Mouse (Mus musculus): ENCODE results near the gene Podxl2.

Gene Podxl2

DNA sequence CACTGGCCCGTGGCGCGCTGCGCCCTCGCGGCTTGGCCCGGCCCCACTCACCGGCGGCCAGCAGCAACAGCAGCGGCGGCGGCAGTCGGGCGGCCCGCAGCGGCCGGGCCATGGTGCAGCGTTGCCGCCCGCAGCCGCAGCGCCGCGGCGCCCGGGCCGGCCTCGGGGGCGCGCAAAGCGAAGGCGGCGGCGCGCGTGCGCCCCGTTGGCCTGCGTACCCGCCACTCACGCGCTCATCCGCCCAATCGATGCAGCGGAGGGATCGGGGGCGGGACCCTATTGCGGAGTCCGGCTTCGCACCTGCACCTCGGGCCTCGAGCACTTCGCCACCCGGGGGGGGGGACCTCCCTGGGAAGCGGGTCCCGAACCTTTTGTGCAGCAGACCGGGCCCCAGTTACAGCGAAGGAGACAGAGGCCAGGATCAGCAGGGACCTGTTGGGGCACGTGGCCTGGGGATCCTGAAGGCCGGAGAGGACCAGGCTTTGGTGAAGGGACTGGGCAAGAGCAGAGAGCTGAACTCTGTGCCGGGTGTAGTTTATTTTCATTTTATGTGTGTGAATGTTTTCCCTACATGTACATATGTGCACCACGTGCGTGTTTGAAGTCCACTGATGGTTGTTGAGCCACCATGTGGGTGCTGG is at the start of gene Podxl2:
Podxl2 (minus strand) TSS at position 177 of the 641 bp plus-strand sequence.
- no peak for DNase-seq (ENCODE audit: low spot score)

DNA sequence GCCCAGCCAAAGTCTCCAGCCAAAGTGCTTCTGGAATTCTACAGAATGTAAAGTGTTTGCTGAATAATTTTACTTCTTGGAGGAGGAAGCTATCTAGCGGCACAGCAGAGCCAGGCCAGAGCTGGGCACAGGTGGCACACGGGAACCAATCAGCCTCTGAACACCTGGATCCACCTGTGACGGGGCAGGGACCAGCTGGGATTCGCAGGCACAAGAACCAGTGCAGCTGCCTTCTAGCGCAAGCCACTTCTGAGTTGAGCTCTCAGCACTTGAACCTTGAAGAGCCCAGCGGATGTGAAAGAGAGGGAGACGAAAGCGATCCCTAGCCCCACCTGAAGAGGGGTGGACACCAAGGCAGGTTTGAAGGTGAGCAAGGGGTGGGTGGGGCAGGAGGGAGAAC is 44.0 kb upstream of the Podxl2 start:
- DNase-seq (ENCODE audit: low spot score) = no peak

DNA sequence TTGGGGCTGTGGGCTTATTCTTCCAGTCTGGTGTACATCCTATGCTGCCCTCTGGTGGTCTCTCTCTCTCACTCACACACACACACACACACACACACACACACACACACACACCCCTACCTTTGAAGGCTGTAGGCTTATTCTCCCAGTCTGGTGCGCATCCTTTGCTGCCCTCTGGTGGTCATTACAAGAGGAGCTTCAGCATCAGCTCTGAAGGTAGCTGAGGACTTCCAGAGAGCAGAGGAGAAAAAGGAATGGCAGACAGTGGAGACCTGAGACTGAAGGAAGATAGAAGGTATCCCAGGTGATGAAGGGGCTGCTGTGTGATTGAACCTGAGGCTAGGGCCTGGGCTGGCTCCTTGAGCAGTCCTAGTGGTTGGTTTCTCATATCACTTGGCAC is 41.3 kb upstream of the Podxl2 start:
- DNase-seq (ENCODE audit: low spot score) = peak; percentile 84

DNA sequence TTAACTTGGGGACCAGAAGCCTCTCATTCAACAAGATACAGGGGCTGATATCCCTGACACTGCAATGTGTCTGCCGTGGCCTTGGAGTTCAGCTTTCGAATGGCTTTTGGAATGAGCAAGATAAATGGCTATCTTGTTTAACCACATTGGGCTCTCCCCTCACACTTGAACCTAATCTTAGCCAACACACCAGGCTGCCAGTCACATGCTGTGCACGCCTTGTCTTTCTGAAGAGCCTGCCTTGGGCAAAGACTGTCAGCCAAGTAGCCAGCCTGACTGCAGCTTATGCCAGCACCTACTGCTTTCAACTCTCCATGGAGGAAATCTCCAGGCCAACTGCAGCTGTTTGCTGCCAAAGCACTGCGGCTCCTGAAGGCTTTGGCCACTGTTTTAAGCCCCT is 40.7 kb upstream of the Podxl2 start:
- DNase-seq (ENCODE audit: low spot score) = peak; percentile 97

DNA sequence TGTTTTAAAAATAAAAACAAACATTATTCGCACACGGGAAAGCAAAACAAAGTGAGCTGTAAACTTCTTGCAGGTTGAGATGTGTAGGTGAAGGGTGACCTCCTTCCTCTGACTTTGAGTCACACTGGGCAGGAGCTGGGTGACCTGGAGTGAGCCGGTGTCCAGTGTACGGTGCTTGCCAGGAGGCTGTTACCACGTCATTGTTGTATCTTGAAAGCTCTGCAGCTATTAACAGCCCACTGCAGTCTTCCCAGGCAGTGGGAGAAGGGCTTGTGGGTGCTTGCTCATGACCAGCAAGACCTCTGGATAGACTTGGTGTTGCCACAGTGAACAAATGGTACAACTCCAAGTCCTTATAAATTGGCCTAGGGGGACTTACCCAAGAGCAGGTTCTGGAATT is 40.0 kb upstream of the Podxl2 start:
- DNase-seq (ENCODE audit: low spot score) = no peak

DNA sequence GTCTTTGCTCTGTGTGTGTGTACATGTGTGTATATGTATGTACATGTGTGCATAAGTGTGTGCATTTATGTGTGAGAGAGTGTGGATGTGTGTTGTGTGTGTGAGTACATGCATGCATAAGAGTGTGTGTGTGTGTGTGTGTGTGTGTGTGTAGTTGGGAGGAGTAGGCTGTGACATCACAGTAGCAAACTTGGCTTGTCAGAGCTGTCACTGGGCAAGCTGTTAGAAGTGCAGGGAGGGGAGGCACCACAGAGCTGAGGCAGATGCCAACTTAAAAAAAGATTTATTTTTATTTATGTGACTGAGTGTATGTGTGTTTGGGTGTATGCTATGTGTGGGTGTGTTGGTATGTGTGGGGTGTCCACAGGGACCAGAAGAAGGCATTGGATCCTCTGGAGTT is 38.6 kb upstream of the Podxl2 start:
- no peak for DNase-seq (ENCODE audit: low spot score)

DNA sequence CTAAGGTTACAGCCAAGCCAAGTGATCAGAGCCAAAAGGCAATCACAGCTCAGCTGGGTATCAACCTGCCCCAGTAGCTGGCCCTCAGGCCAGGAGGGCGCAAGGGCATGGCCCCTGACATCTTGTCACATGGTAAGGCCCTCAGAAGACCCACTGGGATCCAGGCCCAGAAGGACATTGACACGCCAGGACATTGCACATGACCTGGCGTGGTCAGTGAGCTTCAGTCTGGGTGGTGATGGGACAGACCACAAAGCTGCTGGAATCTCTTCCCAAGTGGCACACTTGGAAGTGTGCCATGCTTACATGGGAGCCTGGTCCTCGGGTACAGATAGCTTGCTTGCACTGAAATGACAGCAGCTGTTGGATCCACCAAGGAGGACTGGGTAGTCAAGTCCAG is 38.2 kb upstream of the Podxl2 start:
- no peak for DNase-seq (ENCODE audit: low spot score)

DNA sequence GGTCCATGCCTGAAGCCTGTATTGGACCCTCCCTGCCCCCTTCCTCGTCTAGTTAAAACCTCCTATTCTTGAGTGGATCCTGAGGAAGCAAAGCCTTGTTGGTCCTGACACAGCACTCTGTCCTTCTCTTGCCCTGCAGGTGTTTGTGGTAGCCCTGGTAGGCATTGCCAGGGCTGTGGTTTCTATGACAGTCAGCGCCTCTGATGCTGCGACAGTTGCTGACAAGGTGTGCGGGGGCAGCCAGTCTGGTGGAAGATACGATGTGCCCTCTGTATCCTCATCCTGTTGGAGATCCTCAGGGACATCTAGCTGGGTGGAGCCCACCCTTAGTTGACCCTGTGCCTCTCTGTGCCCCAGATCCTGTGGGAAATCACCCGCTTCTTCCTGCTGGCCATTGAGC is 34.3 kb upstream of the Podxl2 start:
- no peak for DNase-seq (ENCODE audit: low spot score)

DNA sequence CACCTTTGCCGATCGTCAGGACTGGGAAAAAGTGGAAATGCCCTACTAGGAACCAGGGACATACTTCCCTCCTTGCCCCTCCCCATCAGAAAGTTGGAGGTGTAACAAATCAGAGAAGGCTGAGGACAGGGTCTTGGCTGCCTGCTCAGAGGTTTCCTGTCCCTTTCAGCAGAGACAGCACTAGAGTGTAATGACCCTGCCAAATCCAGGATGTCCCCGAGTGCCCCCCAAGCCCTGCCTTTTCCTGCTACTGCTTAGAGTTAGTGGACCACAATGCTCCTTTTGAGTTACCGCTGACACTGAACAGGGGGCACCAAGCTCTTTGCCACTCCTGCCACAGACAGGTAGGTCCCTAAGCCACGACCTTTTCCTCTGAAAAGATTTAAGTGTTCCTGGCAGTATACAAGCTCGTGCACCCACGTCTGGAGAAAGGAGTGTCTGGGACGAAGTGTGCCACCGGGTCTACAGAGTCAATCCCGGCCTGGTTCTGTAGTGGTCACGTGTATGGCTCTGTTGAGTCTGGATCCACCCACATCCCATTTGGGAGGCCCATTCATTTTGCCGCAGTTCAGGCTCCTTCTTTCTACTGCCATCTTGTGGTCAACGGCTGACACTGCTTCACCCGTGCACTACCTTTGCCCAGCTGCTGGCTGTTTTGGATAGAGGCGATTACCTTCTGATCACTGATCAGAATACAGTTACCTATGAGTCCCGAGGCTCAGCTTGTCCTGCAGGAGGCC is 31.7 kb upstream of the Podxl2 start:
- peak; percentile 83 for DNase-seq (ENCODE audit: low spot score)

DNA sequence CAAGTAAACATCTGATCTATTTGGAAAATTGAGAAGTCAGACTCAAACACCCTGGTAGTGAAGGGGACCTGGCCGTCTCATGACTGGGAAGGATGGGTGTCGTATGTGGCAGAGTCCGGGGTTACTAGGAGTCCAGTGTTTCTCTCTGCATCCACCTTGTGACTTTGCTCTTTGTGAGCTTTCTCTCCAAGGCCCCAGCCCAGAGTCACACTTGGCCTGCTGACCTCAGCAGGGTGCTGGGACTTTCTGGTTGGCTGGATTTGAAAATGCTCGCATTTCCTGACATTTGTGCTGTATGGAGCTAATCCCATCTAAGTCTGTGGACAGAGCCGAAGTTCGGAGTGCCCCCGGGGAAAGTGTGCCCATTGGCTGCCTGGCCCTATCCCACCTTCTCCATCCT is 30.2 kb upstream of the Podxl2 start:
- DNase-seq (ENCODE audit: low spot score) = no peak

DNA sequence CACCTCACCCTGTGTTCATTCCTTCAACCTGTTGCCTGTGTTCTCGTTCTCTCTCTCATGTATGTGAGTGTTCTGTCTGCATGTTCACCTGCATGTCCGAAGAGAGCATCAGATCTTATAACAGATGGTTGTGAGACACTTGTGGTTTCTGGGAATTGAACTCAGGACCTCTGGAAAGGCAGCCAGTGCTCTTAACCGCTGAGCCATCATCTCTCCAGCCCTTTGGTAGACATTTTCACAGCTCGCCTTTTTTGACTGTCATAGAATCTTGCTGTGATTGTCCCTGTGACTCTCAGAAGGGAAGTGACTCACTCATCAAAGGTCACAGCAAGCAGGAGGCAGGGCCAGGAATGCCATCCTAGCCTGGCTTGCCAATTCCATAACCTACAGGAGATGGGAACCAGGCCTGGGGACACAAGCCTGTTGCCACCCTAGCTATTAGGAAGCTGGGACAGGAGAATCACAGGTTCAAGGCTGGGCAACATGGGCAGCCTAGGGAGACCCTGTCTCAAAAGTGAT is 29.7 kb upstream of the Podxl2 start:
- DNase-seq (ENCODE audit: low spot score) = no peak

DNA sequence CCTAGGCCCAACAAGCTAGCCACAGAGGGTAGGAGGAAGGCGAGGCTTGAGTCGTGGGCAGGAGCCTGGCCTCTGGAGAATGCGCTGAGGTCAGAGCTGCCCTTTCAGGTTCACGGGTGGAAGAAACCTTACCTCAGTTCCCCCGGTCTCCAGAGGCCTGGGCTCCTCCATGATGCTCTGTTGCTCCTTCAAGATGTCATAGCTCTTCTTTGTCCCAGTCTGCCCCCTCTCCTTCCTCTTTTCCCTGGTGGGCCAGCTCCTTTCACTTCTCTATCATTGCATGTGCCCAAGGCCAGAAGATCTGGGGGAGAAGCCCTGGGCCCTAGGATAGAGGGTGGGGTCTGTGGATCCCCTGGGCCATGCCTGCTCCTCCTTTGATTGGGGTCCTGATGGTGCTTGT is 28.9 kb upstream of the Podxl2 start:
- no peak for DNase-seq (ENCODE audit: low spot score)

DNA sequence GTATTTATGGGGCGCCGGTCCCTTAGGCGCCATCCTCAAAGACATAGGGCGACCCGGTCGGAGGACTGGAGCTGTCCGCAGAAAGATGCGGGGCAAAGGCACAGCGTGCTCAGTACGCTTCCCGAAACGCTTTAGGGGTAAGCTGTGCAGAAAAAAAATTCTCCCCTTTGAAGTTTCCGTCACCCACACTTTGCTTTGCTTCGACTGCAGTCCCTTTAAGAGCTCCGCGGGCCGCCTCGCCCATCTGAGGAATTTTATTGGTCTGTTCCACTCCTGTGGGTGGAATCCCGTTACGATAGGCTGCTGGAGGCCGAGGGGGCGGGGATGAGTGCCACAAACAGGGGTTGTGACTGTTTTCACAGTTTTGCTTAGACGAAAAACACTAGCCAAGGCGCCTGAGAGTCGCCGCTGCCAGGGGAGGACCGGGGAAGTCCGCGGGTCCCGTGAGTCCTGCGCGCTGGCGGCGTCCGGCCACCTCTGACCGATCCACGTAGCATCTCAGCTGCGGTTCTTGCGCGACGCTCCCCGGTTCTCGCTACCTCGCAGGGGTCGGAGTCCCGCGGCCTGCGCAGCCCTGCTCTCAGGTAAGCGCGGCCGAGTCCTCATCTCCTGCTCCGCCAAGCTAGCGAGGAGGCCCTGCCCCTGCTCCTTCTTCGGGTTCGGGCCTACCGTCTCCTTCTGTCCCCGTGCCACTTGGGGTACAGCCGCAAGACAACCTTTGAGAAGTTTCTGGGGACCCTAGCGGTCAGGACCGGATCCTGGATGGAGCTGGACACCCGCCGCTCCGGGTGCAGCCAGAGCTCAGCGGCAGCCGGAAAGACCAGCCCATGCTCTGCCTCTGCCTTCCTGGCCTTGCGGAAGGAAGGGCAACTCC is 27.3 kb upstream of the Podxl2 start, which contains the start of gene Tpra1:
Tpra1 (plus strand) TSS at position 305 of the 874 bp plus-strand sequence.
- DNase-seq (ENCODE audit: low spot score) = peak; percentile 95

DNA sequence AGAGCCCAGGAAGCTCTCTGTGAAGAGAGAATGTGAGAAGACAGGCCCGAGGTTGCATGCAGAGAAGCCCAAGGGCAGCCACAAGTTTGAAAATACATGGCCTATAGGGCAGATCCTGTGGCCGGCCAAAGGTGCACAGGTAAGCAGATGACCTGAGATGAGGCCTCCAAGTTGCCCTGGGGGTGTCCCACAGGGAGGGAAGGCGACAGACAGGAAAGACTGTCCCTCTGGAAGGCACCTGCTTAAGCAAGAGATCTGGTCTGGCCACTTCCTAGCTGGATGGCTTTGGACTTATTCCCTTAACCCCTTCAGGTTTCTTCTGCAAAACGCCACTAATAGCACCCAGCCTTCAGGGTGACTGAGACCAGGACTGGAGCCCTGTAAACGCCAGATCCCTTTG is 26.6 kb upstream of the Podxl2 start:
- no peak for DNase-seq (ENCODE audit: low spot score)

DNA sequence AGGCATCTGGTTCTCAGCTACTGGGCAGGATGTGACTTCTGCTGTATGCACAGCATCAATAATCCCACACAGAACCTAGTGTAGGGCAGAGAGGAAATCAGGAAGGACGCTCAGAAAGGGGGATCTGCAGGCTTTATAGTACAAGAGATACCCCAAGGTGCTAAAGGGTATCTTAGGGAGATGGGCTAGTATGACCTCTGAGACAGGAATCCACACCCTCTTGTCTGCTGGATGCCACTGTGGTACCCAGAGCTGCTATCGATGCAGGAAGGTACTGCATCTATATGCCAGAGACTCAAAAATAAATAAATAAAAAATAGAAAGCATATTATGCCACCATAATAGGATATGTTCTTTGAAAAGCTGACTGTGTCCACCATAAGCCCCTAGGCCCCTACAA is 24.8 kb upstream of the Podxl2 start:
- no peak for DNase-seq (ENCODE audit: low spot score)

DNA sequence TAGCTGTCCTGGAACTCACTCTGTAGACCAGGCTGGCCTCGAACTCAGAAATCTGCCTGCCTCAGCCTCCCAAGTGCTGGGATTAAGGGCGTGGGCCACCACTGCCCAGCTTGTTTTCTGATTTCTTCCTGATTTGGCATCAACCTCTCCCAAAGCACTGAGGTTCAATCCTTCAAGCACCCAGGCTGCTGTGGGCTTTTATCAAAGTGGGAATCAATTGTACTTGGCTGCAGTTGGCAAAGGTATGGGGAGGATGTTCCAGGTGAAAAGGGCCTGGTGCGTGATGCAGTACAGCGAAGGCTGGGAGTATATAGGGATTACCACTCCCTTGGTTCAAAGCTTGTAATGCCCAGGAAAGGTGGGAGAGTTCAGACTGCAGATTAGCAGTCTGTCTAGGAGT is 24.2 kb upstream of the Podxl2 start:
- DNase-seq (ENCODE audit: low spot score) = no peak

DNA sequence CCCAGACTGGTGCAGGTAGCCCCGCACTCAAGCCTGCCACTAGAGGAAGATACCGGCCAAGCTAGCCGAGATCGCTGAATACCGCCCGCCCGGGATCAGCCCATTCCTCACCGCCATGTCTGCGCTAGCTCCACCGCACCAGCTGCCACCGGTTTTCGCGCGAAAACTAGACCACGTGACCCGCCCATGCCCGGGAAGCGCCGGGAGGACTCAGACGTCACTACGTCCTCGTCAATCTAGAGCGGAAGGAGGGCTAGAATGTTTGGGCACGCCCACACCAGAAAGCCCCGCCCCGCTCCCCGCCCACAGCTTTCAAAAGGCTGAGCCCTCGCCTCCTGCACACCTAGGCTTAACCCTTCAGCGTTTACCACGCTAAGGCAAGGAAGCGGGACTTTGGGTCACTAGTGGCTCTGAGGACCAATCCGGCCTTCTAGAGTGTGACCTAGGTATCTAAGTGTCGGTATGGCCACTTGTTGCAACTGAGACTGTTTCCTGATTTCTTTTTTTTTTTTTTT is 23.7 kb upstream of the Podxl2 start, which contains the start of gene Mcm2:
Mcm2 (minus strand) TSS at position 247 of the 515 bp plus-strand sequence.
- peak; percentile 99 for DNase-seq (ENCODE audit: low spot score)

DNA sequence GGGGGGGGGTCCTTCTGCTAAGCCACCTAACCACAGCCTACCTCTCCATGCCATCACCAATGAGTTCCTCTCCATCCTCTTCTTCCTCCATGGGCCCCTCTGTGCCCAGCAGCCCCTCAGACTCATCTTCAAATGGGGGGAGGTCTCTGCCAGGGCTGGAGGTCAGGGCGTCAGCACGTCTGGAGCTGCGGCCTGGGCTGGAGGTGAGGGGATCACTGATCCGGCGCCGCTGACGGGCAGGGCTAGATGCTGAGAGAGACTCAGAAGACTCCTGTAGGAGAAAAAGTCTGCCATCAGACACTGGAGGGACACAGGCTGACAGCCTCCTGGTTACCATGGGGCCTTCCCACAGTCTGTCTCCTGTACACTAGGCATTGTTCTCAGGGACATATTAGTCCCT is 22.4 kb upstream of the Podxl2 start:
- no peak for DNase-seq (ENCODE audit: low spot score)

DNA sequence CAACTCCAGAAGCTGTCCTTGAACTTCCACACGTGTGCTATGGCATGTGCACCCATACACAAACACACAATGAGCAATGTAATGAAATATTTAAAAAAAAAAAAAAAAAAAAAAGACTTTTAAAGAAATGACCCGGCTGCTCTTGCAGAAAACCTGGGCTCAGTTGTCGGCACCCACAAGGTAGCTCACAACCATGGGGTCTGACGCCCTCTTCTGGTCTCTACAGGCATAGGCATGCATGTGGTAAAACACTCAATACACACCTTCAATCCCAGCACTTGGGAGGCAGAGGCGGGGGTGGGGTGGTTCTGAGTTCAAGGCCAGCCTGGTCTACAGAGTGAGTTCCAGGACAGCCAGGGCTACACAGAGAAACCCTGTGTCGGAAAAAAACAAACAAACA is 21.1 kb upstream of the Podxl2 start:
- DNase-seq (ENCODE audit: low spot score) = no peak

DNA sequence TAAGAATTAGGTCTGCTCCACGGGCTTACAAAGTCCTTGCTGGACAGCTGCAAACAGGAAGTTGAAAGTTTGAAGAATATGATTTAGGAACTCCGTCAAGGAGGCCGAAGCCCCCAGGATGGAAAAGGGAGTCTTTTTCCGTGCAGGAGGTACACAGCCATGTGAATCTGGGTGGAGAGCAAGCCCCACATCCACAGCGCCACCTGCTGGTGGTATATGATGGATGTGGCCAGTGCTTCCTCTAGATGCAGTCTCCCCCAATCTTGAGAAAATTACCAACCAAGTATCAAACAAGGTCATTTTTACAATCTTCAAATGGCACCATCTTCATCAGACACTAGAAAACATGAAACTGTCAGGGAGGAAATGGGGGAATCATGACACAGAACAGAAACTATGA is 18.7 kb upstream of the Podxl2 start:
- DNase-seq (ENCODE audit: low spot score) = peak; percentile 58

DNA sequence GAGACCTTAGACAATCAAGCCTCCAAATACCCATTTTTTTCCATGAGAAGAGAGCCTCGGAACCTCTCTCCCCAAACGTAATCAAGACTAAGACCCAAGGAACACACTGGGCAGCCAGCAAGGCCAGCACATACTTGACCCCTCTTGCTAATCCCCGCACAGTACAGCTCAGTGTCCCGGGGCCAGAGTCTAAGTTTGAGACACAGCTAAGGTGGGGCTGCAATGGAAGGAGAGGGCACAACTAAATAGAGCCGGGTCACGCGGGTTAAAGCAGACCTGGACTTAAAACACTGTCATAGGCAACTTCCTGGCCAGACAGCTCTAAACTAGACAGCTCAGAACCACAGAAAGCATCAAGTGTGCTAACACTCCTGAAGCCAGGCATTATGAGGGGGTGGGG is 16.0 kb upstream of the Podxl2 start:
- no peak for DNase-seq (ENCODE audit: low spot score)

DNA sequence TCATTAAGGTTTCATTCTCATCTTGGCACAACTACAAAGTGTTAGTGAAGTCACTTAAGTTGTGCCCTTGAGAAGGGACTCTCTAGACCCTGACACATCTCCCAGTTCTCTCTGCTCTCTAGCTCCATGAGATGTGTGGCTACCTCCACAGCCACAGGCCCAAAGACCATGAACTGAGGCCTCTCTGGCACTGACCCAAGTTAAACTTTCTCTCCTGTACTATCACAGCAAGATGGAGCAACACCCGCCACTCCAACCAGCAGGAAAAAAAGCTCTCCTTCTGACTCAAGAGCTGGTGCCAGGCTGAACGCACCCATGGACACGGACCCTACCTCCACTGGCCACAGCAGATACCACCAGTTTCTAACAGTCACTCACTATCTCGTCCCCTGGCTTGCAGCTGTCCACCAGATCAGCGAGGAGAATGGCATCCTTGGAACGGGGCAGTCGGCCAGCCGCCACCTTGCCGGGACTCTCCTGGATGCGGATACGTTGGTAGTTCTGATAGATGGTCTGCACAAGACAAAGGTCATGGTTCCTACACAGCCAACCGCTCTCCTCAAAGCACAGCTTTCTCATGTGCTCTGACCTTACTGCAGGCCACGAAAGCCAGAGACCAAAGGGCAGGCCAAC is 14.7 kb upstream of the Podxl2 start:
- DNase-seq (ENCODE audit: low spot score) = no peak
